Mouse (Mus musculus) forebrain, embryonic 15.5 days (tissue): Measurements from ENCODE around the gene Iqcb1. TPM values are rescaled to one million over a fixed set of nuclear protein-coding genes. Genes with fewer than 3 reads are reported as not detected.
A peak's percentile ranks its signal among the peaks of the same experiment; 100 is the strongest.

Experiments
- ATAC-seq: fragments of 200-750 bp; cut with Nextera tagmentation; replicated peaks from 2 replicates; pipeline ENCODE4 v1.8.0; 2017; ENCODE audit warnings: mild to moderate bottlenecking, moderate TSS enrichment, moderate library complexity
- H3K27ac ChIP-seq: fragments of 300-500 bp; sonication (generic); replicated peaks from 2 replicates; pipeline ENCODE4 v1.5.1; 2015; ENCODE audit warnings: mild to moderate bottlenecking, inconsistent platforms
- H3K27me3 ChIP-seq: fragments of 300-500 bp; sonication (generic); 2 replicates; pipeline ENCODE4 v1.6.1; 2015; ENCODE audit warnings: inconsistent platforms
- H3K36me3 ChIP-seq: fragments of 300-500 bp; sonication (generic); 2 replicates; pipeline ENCODE4 v1.6.1; 2015; ENCODE audit warnings: mild to moderate bottlenecking, inconsistent platforms
- H3K4me1 ChIP-seq: fragments of 300-500 bp; sonication (generic); 2 replicates; pipeline ENCODE4 v1.6.1; 2015; ENCODE audit warnings: inconsistent platforms
- H3K4me2 ChIP-seq: fragments of 300-500 bp; sonication (generic); replicated peaks from 2 replicates; pipeline ENCODE4 v1.6.1; 2015; ENCODE audit warnings: mild to moderate bottlenecking, inconsistent platforms
- H3K4me3 ChIP-seq: fragments of 300-500 bp; sonication (generic); 2 replicates; pipeline ENCODE4 v1.5.1; 2015; ENCODE audit warnings: mild to moderate bottlenecking, inconsistent platforms
- H3K9ac ChIP-seq: fragments of 300-500 bp; sonication (generic); replicated peaks from 2 replicates; pipeline ENCODE4 v1.6.1; 2015; ENCODE audit warnings: mild to moderate bottlenecking, inconsistent platforms
- H3K9me3 ChIP-seq: fragments of 300-500 bp; sonication (generic); 2 replicates; pipeline ENCODE4 v1.6.1; 2016; ENCODE audit warnings: inconsistent platforms
- WGBS: fragments of 180-500 bp; shearing (Covaris S2); methylation state at CpG from one replicate; pipeline ENCODE4 v1.1.7; 2015; ENCODE audit warnings: mixed read lengths; 5-methylcytosine and 5-hydroxymethylcytosine counted together
- polyA plus RNA-seq: library from polyadenylated mRNA; unstranded; fragments of >200 nt; fragmentation: Nextera tagmentation; extraction: Ambion mirVana; gene quantifications from 2 replicates; pipeline ENCODE4 v1.2.1, GENCODE M21; 2015

The Iqcb1 gene
- polyA plus RNA-seq, 1 experiment from 2014 or later: 59.1 TPM

GRCm38 (mm10) chr16:36882737-36883343 lies 54.7 kb downstream of the Iqcb1 start:
- 10% methylated on average over 5 of the region's 5 CpGs for WGBS
- H3K4me1 ChIP-seq: peaks cover 20% of the 10 kb centered on the region
- no peaks in the 10 kb centered on the region for H3K27me3 ChIP-seq
- H3K9me3 ChIP-seq: no peaks in the 10 kb centered on the region
- peak; percentile 43 for ATAC-seq
- peaks cover 6% of the 10 kb centered on the region for H3K36me3 ChIP-seq
- H3K27ac ChIP-seq: peak overlapping the region; percentile 46
- no peak overlapping the region for H3K9ac ChIP-seq
- H3K4me2 ChIP-seq: no peak overlapping the region
- H3K4me3 ChIP-seq: no peak overlapping the region

- Histone ChIP-seq H3K36me3 (peaks cover 16% of the 10 kb centered on the region), H3K4me3 (no peak overlapping the region), H3K4me1 (peaks cover 12% of the 10 kb centered on the region), H3K9ac (no peak overlapping the region), H3K9me3 (no peaks in the 10 kb centered on the region), H3K27me3 (no peaks in the 10 kb centered on the region), H3K4me2 (no peak overlapping the region), H3K27ac (no peak overlapping the region)
- whole genome bisulfite sequencing: 88% methylated on average over 4 of the region's 4 CpGs
- ATAC-seq: no peak
These were observed 56.7 kb downstream of the Iqcb1 start for GRCm38 (mm10) chr16:36884881-36885280.

- Histone ChIP-seq H3K9me3 (no peaks in the 10 kb centered on the region), H3K4me2 (no peak overlapping the region), H3K4me1 (peaks cover 11% of the 10 kb centered on the region), H3K4me3 (no peak overlapping the region), H3K9ac (no peak overlapping the region), H3K27ac (no peak overlapping the region), H3K36me3 (peaks cover 22% of the 10 kb centered on the region), H3K27me3 (no peaks in the 10 kb centered on the region)
- 95% methylated on average over 11 of the region's 11 CpGs for WGBS
- ATAC-seq: no peak
These were observed 57.7 kb downstream of the Iqcb1 start for GRCm38 (mm10) chr16:36885912-36886311.

- Histone ChIP-seq H3K4me2 (no peak overlapping the region), H3K4me1 (peaks cover 11% of the 10 kb centered on the region), H3K9me3 (no peaks in the 10 kb centered on the region), H3K27ac (no peak overlapping the region), H3K36me3 (peaks cover 37% of the 10 kb centered on the region), H3K4me3 (no peak overlapping the region), H3K9ac (no peak overlapping the region), H3K27me3 (no peaks in the 10 kb centered on the region)
- no peak for ATAC-seq
- 83% methylated on average over 5 of the region's 5 CpGs for WGBS
These were observed 59.4 kb downstream of the Iqcb1 start for GRCm38 (mm10) chr16:36887546-36887945.

GRCm38 (mm10) chr16:36890559-36890958 lies 62.4 kb downstream of the Iqcb1 start:
- H3K9me3 ChIP-seq: no peaks in the 10 kb centered on the region
- ATAC-seq: no peak
- 94% methylated on average over 3 of the region's 3 CpGs for WGBS
- no peak overlapping the region for H3K9ac ChIP-seq
- H3K27ac ChIP-seq: no peak overlapping the region
- H3K27me3 ChIP-seq: no peaks in the 10 kb centered on the region
- H3K4me3 ChIP-seq: no peak overlapping the region
- peaks cover 58% of the 10 kb centered on the region for H3K36me3 ChIP-seq
- H3K4me2 ChIP-seq: no peak overlapping the region
- no peaks in the 10 kb centered on the region for H3K4me1 ChIP-seq

GRCm38 (mm10) chr16:36891415-36891814 lies 63.2 kb downstream of the Iqcb1 start:
- Histone ChIP-seq H3K36me3 (peaks cover 66% of the 10 kb centered on the region), H3K4me2 (no peak overlapping the region), H3K4me1 (no peaks in the 10 kb centered on the region), H3K9me3 (no peaks in the 10 kb centered on the region), H3K4me3 (no peak overlapping the region), H3K27ac (no peak overlapping the region), H3K9ac (no peak overlapping the region), H3K27me3 (no peaks in the 10 kb centered on the region)
- 97% methylated on average over 4 of the region's 4 CpGs for WGBS
- ATAC-seq: no peak

- WGBS: 89% methylated on average over 10 of the region's 10 CpGs
These were observed 65.1 kb downstream of the Iqcb1 start for GRCm38 (mm10) chr16:36893317-36893716.

GRCm38 (mm10) chr16:36896712-36897111 lies 68.5 kb downstream of the Iqcb1 start:
- no peaks in the 10 kb centered on the region for H3K9me3 ChIP-seq
- ATAC-seq: no peak
- WGBS: 95% methylated on average over 6 of the region's 6 CpGs

More at GRCm38 (mm10) chr16:36893317-36893716, 65.1 kb downstream of the Iqcb1 start:
- Histone ChIP-seq H3K9me3 (no peaks in the 10 kb centered on the region), H3K4me3 (no peak overlapping the region), H3K4me1 (no peaks in the 10 kb centered on the region), H3K27me3 (no peaks in the 10 kb centered on the region), H3K27ac (no peak overlapping the region), H3K4me2 (no peak overlapping the region), H3K36me3 (peaks cover 73% of the 10 kb centered on the region), H3K9ac (no peak overlapping the region)
- no peak for ATAC-seq

GRCm38 (mm10) chr16:36903156-36903555 lies 75.0 kb downstream of the Iqcb1 start:
- Histone ChIP-seq H3K9ac (no peak overlapping the region), H3K9me3 (no peaks in the 10 kb centered on the region), H3K4me1 (no peaks in the 10 kb centered on the region), H3K4me2 (no peak overlapping the region), H3K4me3 (no peak overlapping the region), H3K27ac (no peak overlapping the region), H3K36me3 (peaks cover 55% of the 10 kb centered on the region), H3K27me3 (no peaks in the 10 kb centered on the region)
- ATAC-seq: no peak
- WGBS: 93% methylated on average over 5 of the region's 5 CpGs

More at GRCm38 (mm10) chr16:36896712-36897111, 68.5 kb downstream of the Iqcb1 start:
- no peak overlapping the region for H3K9ac ChIP-seq
- H3K27me3 ChIP-seq: no peaks in the 10 kb centered on the region
- H3K27ac ChIP-seq: no peak overlapping the region
- H3K4me2 ChIP-seq: no peak overlapping the region
- no peaks in the 10 kb centered on the region for H3K4me1 ChIP-seq
- no peak overlapping the region for H3K4me3 ChIP-seq
- H3K36me3 ChIP-seq: peaks cover 72% of the 10 kb centered on the region

- Histone ChIP-seq H3K4me3 (no peak overlapping the region), H3K27me3 (no peaks in the 10 kb centered on the region), H3K36me3 (peaks cover 81% of the 10 kb centered on the region), H3K4me1 (no peaks in the 10 kb centered on the region), H3K4me2 (no peak overlapping the region), H3K27ac (no peak overlapping the region), H3K9ac (no peak overlapping the region), H3K9me3 (no peaks in the 10 kb centered on the region)
- ATAC-seq: no peak
- WGBS: 96% methylated on average over 10 of the region's 10 CpGs
These were observed 83.7 kb downstream of the Iqcb1 start for GRCm38 (mm10) chr16:36911909-36912308.

GRCm38 (mm10) chr16:36912311-36912710 lies 84.1 kb downstream of the Iqcb1 start:
- WGBS: 94% methylated on average over 13 of the region's 13 CpGs
- H3K4me3 ChIP-seq: no peak overlapping the region

GRCm38 (mm10) chr16:36914195-36914594 lies 86.0 kb downstream of the Iqcb1 start:
- Histone ChIP-seq H3K4me2 (no peak overlapping the region), H3K4me1 (no peaks in the 10 kb centered on the region), H3K9ac (no peak overlapping the region), H3K27me3 (no peaks in the 10 kb centered on the region), H3K4me3 (no peak overlapping the region), H3K27ac (no peak overlapping the region), H3K9me3 (no peaks in the 10 kb centered on the region), H3K36me3 (peaks cover 84% of the 10 kb centered on the region)
- WGBS: 87% methylated on average over 5 of the region's 5 CpGs
- no peak for ATAC-seq

More at GRCm38 (mm10) chr16:36912311-36912710, 84.1 kb downstream of the Iqcb1 start:
- Histone ChIP-seq H3K4me1 (no peaks in the 10 kb centered on the region), H3K9ac (no peak overlapping the region), H3K9me3 (no peaks in the 10 kb centered on the region), H3K27me3 (no peaks in the 10 kb centered on the region), H3K27ac (no peak overlapping the region), H3K4me2 (no peak overlapping the region), H3K36me3 (peaks cover 80% of the 10 kb centered on the region)
- ATAC-seq: no peak

GRCm38 (mm10) chr16:36918505-36918904 lies 90.3 kb downstream of the Iqcb1 start:
- Histone ChIP-seq H3K9ac (no peak overlapping the region), H3K27ac (no peak overlapping the region), H3K27me3 (no peaks in the 10 kb centered on the region), H3K4me1 (no peaks in the 10 kb centered on the region), H3K4me3 (no peak overlapping the region), H3K36me3 (peaks cover 66% of the 10 kb centered on the region), H3K4me2 (no peak overlapping the region), H3K9me3 (no peaks in the 10 kb centered on the region)
- WGBS: 93% methylated on average over 10 of the region's 10 CpGs
- ATAC-seq: no peak
